Mouse (Mus musculus): ENCODE results near the gene Ovol3.
A peak's percentile ranks its signal among the peaks of the same experiment; 100 is the strongest.

The Ovol3 gene

DNA sequence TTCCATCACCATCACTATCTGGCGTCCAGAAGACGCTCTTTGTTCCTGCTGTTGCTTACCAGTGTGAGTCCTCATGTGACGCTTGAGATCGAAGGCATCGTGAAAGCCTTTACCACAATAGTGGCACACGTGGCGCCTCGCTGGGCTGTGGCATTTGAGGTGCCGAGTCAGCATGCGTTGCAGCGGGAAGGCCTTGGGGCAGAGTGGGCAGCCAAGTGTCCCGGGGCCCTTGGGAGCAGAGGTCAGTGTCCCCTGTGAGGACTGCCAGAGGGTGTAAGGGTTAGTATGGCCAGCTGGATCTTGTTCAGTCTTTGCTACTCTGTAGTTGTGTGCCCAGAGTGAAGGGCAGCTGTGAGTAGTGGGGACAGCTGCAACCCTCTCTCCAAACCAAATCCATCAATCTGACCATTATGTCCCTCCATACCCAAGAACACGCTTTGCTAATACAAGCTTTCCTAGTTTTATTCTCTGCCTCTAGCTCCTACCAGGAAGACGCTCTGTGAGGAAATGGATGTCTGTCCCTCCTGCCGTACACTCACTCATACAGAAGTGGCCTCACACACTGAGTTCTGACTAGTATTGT is 1.2 kb downstream of the Ovol3 start:
- TF ChIP-seq GATA4 (IDR thresholded peaks at IDR 0.05; ENCODE audit: insufficient replicate concordance, low read length), result no peak

DNA sequence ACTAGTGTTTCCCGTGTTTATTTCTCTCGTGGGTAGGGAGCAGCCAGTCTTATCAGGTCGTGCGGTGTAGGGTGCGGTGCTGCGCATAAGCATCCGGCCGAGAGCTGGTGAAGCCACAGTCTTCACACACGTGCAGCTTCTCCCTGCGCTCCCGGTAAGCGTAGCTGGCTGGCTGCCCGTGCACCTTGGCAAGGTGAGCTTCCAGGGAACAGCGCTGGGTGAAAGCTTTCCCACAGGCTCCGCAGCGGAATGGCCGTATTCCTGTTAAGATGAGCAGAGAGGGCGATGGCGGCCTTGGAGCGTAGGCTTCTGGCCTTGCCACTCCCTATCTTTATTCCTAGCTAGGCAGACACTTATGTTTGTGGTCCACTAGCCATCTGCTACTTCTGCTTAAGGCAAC is 2.1 kb downstream of the Ovol3 start:
- TF ChIP-seq GATA4 (IDR thresholded peaks at IDR 0.05; ENCODE audit: insufficient replicate concordance, low read length), result no peak

DNA sequence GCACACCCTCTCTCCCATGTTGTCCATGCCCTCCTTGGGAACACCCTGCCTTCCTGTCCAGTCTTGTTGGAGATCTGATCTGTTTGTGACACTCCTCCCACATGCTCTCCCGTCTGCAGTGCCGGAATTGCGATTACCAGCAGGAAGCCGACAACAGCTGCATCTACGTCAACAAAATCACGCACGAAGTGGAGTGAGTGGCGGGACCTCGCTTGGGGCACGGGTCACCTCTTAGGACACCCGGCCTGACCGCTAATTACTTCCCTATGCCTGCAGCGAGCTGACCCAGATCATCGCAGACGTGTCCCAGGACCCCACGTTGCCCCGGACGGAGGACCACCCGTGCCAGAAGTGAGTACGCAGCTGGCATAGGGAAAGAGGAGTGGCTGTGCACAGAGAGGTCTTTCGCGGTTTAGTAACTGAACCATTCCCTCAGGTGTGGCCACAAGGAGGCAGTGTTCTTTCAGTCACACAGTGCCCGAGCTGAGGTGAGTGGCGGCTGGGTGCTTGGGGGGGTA is 2.8 kb downstream of the Ovol3 start:
- no peak for TF ChIP-seq GATA4 (IDR thresholded peaks at IDR 0.05; ENCODE audit: insufficient replicate concordance, low read length)

DNA sequence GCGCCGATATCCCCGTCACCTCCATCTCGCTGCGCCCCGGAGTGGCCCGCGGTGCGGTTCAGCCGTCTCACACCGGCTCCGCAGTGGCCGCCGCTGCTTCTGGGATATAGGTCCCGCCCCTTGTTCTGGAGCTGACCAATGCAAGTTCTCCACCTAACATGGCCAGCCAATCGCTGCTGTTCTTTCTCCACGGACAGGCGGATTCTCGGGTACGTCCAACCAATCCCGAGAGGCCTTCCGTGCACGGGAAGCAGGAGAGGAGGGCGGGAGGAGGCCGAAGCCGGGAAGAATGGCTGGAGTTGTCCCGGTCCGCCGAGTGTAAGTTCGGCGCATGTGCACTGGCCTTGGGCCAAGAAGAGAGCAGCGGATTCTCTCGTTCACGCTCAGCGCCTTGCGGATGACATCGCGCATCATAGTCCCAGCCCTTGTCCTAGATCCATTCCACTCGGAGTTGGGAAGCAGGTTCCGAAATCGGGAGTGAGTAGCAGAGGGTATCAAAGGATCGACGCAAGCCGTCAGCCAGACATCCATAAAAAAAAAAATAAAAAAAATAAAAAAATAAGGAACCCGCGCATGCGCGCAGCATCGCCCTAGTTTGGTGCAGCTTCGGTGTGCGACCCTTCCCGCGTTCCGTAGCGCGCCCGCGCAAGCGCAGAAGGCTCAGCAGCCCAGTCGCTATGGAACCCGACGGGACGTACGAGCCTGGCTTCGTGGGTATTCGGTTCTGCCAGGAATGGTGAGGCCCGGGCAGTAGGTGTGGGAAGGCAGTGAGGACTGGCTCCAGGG is 3.7 kb downstream of the Ovol3 start, which contains the start of the genes Polr2i and Tbcb:
Gene Polr2i (plus strand): TSS at position 280 of the 786 bp plus-strand sequence.
Gene Tbcb (minus strand): TSS at position 604 of the 786 bp plus-strand sequence.
- TF ChIP-seq GATA4 (IDR thresholded peaks at IDR 0.05; ENCODE audit: insufficient replicate concordance, low read length), result no peak

DNA sequence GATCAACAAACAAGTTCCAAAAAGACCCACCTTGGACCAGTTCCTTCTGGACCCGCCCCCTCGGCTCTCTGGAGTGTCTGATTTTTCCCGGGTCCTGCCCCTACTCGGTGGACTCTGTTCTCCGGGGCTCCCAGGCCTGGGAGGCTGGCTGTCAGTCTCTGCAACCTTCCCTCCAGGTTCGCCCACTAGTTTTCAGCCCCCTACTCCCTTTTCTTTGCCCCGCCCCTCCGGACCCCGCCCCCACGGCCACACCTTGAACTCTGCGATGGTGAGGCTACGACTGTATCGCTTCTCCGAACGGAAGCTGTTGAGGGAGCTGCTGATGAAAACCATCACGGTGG is 4.2 kb downstream of the Ovol3 start:
- no peak for TF ChIP-seq GATA4 (IDR thresholded peaks at IDR 0.05; ENCODE audit: insufficient replicate concordance, low read length)

GRCm38 (mm10) chr7:30224206-30224605 is 11.3 kb downstream of the Ovol3 start:
- TF ChIP-seq GATA4 (IDR thresholded peaks at IDR 0.05; ENCODE audit: insufficient replicate concordance, low read length), result no peak

DNA sequence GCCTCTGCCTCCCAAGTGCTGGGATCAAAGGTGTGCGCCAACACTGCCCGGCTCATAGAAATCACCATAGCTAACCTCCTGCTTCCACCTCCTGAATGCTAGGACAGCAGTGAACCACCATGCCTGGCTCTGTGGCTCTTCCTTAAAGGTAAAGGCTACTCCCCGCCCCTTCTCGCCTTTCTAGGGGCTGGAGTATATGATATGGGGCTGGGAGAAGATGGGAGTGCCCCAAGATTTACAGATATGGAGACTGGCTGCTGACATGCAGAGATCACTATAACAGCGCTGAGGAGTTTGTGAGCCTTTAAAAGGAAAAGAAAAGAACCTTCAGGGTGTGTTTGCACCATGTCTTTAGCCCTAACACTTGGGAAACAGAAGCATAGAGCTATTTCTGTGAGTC is 13.3 kb downstream of the Ovol3 start:
- no peak for TF ChIP-seq GATA4 (IDR thresholded peaks at IDR 0.05; ENCODE audit: insufficient replicate concordance, low read length)

DNA sequence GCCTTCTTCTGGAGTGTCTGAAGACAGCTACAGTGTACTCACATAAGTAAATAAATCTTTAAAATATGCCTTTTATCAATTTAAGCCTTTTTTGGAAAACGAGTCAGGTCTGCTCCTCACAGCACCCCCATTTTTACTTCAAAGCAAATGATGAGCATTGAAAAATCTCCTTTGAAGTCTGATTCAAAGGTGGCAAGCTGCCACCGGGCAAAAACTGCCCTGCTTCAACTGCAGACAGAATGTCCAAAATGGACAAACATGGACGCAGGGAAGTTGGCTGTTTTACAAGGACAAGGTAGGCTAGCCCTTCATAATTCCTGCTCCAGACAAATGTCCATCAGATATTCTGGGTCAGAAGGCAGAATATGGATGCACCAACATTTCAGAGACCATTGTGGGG is 14.1 kb downstream of the Ovol3 start:
- TF ChIP-seq GATA4 (IDR thresholded peaks at IDR 0.05; ENCODE audit: insufficient replicate concordance, low read length), result no peak

DNA sequence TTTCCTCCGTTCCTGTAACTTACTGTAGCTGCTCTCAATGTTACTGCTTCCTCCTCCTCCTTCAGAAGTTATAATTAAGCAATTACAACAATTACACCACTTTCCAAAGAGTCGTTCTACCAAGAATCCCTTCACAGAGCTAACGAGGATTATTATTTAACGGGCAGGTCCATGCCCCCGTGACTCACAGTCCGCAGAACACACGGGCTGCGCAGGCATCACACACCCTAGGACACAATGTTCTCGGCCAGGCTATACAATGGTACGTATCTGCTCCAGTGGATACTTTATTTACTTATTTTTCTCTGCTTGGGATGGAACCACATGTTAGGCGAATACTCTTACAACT is 15.5 kb downstream of the Ovol3 start:
- TF ChIP-seq GATA4 (IDR thresholded peaks at IDR 0.05; ENCODE audit: insufficient replicate concordance, low read length), result no peak

GRCm38 (mm10) chr7:30219293-30220007 is 16.1 kb downstream of the Ovol3 start:
- TF ChIP-seq GATA4 (IDR thresholded peaks at IDR 0.05; ENCODE audit: insufficient replicate concordance, low read length), result no peak

- no peak for TF ChIP-seq GATA4 (IDR thresholded peaks at IDR 0.05; ENCODE audit: insufficient replicate concordance, low read length)
Observed at GRCm38 (mm10) chr7:30217277-30217676, 18.2 kb downstream of the Ovol3 start.

DNA sequence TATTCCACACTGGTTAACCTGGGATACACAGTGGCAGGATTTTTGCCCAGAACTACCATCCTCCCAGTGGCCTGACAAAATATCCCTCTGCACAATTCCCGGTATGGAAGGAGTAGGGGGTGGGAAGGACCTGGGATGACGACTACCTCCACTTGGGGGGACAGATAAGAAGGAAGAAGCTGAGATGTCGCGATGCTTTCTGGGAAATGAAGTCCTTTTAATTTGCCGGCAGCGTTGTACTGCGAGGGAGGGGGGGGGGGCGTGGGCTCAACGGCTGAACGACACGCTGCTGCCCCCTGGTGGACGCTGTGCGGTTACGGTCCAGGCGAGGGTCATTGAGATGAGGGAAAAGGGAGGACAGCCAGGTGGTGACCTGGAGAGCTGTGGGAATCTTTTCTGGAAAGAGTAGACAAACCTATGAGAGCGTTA is 18.8 kb downstream of the Ovol3 start:
- peak; percentile 69; the same call in 1 of the 2 replicates for TF ChIP-seq GATA4 (IDR thresholded peaks at IDR 0.05; ENCODE audit: insufficient replicate concordance, low read length)

DNA sequence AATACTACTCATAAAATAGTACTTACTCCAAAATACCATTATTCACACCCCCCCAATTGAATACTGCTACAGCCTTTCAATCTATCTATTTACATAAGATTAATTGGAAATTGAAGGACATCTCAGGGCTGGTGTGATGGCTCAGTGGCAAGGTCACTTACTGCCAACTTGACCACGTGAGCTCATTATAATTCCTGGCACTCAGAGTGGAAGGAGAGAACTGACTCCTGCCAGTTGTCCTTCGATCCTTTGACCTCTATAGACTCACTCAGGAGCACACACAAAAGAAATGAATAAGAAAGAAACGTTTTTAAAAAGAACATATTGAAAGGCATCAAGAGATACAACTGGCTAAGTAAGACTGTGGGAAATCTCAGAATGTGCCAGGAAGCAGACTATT is 19.6 kb downstream of the Ovol3 start:
- TF ChIP-seq GATA4 (IDR thresholded peaks at IDR 0.05; ENCODE audit: insufficient replicate concordance, low read length), result no peak

- TF ChIP-seq GATA4 (IDR thresholded peaks at IDR 0.05; ENCODE audit: insufficient replicate concordance, low read length), result no peak
Observed at GRCm38 (mm10) chr7:30213881-30214280, 21.6 kb downstream of the Ovol3 start.

DNA sequence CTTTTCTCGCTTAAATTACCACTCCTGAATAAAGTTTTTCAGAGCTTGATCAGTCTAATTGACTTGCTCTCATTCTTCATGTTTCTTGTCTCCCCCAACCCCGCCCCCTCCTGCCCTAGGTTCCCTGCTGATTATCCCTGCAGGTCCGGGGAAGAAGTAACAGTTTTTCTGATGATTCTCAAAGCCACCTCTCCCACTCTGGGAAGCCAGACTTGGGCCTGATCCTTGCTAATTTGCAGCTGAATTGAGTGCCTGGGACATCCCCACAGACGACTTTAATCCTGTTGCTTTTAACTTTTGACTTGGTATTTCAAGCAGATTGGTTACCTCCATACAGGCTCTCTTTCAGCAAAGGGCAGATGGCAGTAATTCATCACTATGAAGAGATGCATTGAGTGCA is 24.5 kb downstream of the Ovol3 start:
- TF ChIP-seq GATA4 (IDR thresholded peaks at IDR 0.05; ENCODE audit: insufficient replicate concordance, low read length), result no peak

DNA sequence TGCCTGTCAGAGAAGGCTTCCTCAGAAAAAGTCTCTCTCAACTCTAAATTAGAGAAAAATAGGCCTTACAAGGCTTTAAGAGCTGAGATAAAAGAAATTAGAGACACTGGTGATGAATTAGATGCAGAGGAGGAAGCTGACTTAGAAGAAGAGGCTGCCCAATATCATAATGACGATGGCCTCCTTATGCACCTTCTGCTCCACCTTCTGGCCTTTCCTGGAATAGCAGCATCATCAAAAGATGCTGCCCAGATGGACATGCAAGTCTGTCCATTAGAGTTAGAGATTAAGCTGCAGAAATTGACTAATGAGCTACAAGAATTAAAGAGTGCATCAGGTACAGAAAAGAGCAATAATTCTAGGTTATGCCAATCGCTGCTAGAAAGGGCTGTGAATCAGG is 30.1 kb downstream of the Ovol3 start:
- TF ChIP-seq GATA4 (IDR thresholded peaks at IDR 0.05; ENCODE audit: insufficient replicate concordance, low read length), result no peak

Measured in liver, adult (tissue).